Mouse (Mus musculus) forebrain, postnatal 0 days (tissue): ENCODE data around the gene Osr1. TPM values are rescaled to one million over a fixed set of nuclear protein-coding genes. Genes with fewer than 3 reads are reported as not detected.

Experiments
- ATAC-seq: fragments of 200-750 bp; cut with Nextera tagmentation; 2 replicates; pipeline ENCODE4 v1.8.0; 2017; ENCODE audit warnings: mild to moderate bottlenecking, moderate library complexity
- DNase-seq: peaks from one replicate; pipeline ENCODE4 v3.0.0-alpha.2; 2015
- H3K27ac ChIP-seq: fragments of 300-500 bp; sonication (generic); 2 replicates; pipeline ENCODE4 v1.5.1; 2014; ENCODE audit warnings: low read depth, mild to moderate bottlenecking, antibody characterized with exemption, low read length, moderate library complexity, mixed read lengths
- H3K27me3 ChIP-seq: fragments of 300-500 bp; sonication (generic); 2 replicates; pipeline ENCODE4 v1.6.1; 2014; ENCODE audit warnings: mild to moderate bottlenecking, low read length, mixed read lengths; ENCODE audit not compliant: insufficient read depth
- H3K36me3 ChIP-seq: fragments of 300-500 bp; sonication (generic); 2 replicates; pipeline ENCODE4 v1.6.1; 2014; ENCODE audit warnings: mild to moderate bottlenecking, moderate library complexity; ENCODE audit not compliant: insufficient read depth
- H3K4me1 ChIP-seq: fragments of 300-500 bp; sonication (generic); 2 replicates; pipeline ENCODE4 v1.6.1; 2014; ENCODE audit warnings: antibody characterized with exemption; ENCODE audit not compliant: insufficient read depth
- H3K4me2 ChIP-seq: fragments of 300-500 bp; sonication (generic); 2 replicates; pipeline ENCODE4 v1.6.1; 2014; ENCODE audit warnings: low read depth, mild to moderate bottlenecking, moderate library complexity
- H3K4me3 ChIP-seq: fragments of 300-500 bp; sonication (generic); 2 replicates; pipeline ENCODE4 v1.5.1; 2014; ENCODE audit warnings: low read depth, low read length, mixed read lengths
- H3K9ac ChIP-seq: fragments of 300-500 bp; sonication (generic); 2 replicates; pipeline ENCODE4 v1.6.1; 2014; ENCODE audit warnings: mild to moderate bottlenecking
- H3K9me3 ChIP-seq: fragments of 300-500 bp; sonication (generic); 2 replicates; pipeline ENCODE4 v1.6.1; 2016; ENCODE audit warnings: low read length
- CTCF ChIP-seq: sonication (generic); IDR thresholded peaks from 2 replicates; pipeline ENCODE4 v1.5.1; 2016; ENCODE audit warnings: antibody characterized with exemption, control low read depth, low read depth
- WGBS: fragments of 180-500 bp; shearing (Covaris S2); extraction: QIAGEN DNeasy Blood & Tissue Kit; methylation state at CpG from one replicate; pipeline ENCODE4 v1.1.7; 2014; 5-methylcytosine and 5-hydroxymethylcytosine counted together
- polyA plus RNA-seq: library from polyadenylated mRNA; unstranded; fragments of >200 nt; fragmentation: Nextera tagmentation; extraction: Ambion mirVana; gene quantifications from 2 replicates; pipeline ENCODE4 v1.2.1, GENCODE M21; 2015
- total RNA-seq: library from RNA; depleted of rRNA; stranded (reverse); fragments of >200 nt; gene quantifications from 2 replicates; pipeline ENCODE4 v1.2.3, GENCODE M21; 2014

Osr1 gene
- total and polyA plus RNA-seq, 2 experiments from 2014 or later, result 7.4 to 8.4 TPM

- TF ChIP-seq CTCF, result no peak
- Histone ChIP-seq H3K9ac (no peak overlapping the region), H3K4me2 (no peak overlapping the region), H3K9me3 (no peaks in the 10 kb centered on the region), H3K4me1 (no peaks in the 10 kb centered on the region), H3K27ac (no peak overlapping the region), H3K36me3 (no peaks in the 10 kb centered on the region), H3K4me3 (no peak overlapping the region), H3K27me3 (peaks cover 13% of the 10 kb centered on the region)
- WGBS, result 70% methylated on average over 1 of the region's 1 CpGs
- DNase-seq (no peak), ATAC-seq (no peak)
Observed at GRCm38 (mm10) chr12:9587732-9588131, 17.8 kb downstream of the Osr1 start.

DNA sequence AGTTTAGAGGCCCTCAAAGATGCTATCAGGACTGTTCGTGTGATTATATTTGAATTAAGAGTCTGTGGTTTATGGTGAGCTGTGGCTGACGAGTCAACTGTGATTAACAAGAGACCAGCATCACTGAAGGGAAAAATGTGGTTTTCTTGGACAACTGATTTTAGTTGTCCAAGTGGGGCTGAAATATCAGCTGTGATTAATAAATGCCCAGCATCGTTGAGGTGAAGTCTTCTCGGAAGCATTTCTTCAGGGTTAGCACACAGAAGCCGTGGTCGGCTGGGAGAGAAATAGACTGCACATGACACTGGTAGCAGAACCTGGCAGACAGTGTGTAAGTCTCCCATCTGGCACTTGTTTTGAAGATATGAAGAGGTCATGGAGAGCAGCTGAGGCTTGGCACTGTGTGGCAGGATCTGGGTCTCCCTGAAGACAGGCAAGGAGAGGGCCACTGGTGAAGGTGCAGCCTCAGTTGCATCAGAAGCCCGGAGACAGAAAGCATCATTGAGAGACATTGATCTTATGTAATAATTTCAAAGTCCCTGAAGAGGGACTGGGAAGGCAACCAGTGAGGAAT, 19.7 kb downstream of the Osr1 start:
- no peaks in the 10 kb centered on the region for H3K9me3 ChIP-seq
- no peak for ATAC-seq
- TF ChIP-seq CTCF, result no peak

GRCm38 (mm10) chr12:9591141-9591540, 21.2 kb downstream of the Osr1 start:
- Histone ChIP-seq H3K4me2 (no peak overlapping the region), H3K4me1 (no peaks in the 10 kb centered on the region), H3K4me3 (no peak overlapping the region), H3K9me3 (no peaks in the 10 kb centered on the region), H3K9ac (no peak overlapping the region), H3K36me3 (no peaks in the 10 kb centered on the region), H3K27me3 (no peaks in the 10 kb centered on the region), H3K27ac (no peak overlapping the region)
- 67% methylated on average over 3 of the region's 3 CpGs for WGBS
- DNase-seq, result no peak
- no peak for ATAC-seq
- no peak for TF ChIP-seq CTCF

More for the DNA sequence above, 19.7 kb downstream of the Osr1 start:
- DNase-seq, result no peak
- no peaks in the 10 kb centered on the region for H3K36me3 ChIP-seq
- no peaks in the 10 kb centered on the region for H3K27me3 ChIP-seq
- WGBS, result 82% methylated on average over 7 of the region's 7 CpGs
- no peak overlapping the region for H3K4me3 ChIP-seq
- H3K4me2 ChIP-seq, result no peak overlapping the region
- no peak overlapping the region for H3K9ac ChIP-seq
- H3K27ac ChIP-seq, result no peak overlapping the region
- H3K4me1 ChIP-seq, result no peaks in the 10 kb centered on the region

DNA sequence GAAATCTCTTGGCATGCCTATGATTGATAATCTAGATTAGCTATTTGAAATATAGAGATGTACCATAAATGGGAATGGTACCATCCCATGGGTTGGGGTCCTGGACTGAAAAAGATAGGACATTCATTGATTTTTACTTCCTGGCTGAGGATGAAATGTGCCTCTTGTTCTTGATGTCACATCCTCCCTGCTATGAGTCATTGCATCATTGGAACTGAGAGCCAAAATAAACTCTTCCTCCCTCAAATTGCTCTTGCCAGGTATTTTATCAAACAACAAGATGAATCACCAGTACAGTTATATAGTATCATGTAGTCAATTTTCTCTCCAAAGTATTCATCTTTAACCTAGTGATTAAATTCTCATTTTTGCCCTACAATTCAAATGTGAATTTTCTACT, 28.3 kb downstream of the Osr1 start:
- TF ChIP-seq CTCF, result no peak

More for the DNA sequence above, 28.3 kb downstream of the Osr1 start:
- no peak overlapping the region for H3K27ac ChIP-seq
- H3K27me3 ChIP-seq, result no peaks in the 10 kb centered on the region
- no peak overlapping the region for H3K4me2 ChIP-seq
- DNase-seq (no peak), ATAC-seq (no peak)
- H3K36me3 ChIP-seq, result no peaks in the 10 kb centered on the region
- H3K4me3 ChIP-seq, result no peak overlapping the region
- H3K9ac ChIP-seq, result no peak overlapping the region
- no peaks in the 10 kb centered on the region for H3K9me3 ChIP-seq
- H3K4me1 ChIP-seq, result no peaks in the 10 kb centered on the region
